Mouse (Mus musculus) testis, adult 2 months (tissue): ENCODE data around the gene Kcnd3. TPM values are rescaled to one million over a fixed set of nuclear protein-coding genes. Genes with fewer than 3 reads are reported as not detected.

ENCODE experiments used
- H3K27ac ChIP-seq: fragments of 200-500 bp; 2 replicates; pipeline ENCODE4 v1.5.1; 2012; ENCODE audit warnings: low read depth, low read length; ENCODE audit not compliant: control insufficient read depth, insufficient read depth
- H3K27me3 ChIP-seq: fragments of 200-500 bp; 2 replicates; pipeline ENCODE4 v1.6.1; 2012; ENCODE audit warnings: mild to moderate bottlenecking, low read length, moderate library complexity; ENCODE audit not compliant: control insufficient read depth, insufficient read depth
- H3K36me3 ChIP-seq: fragments of 200-500 bp; 2 replicates; pipeline ENCODE4 v1.6.1; 2012; ENCODE audit warnings: mild to moderate bottlenecking, low read length; ENCODE audit not compliant: control insufficient read depth, insufficient read depth
- H3K4me1 ChIP-seq: fragments of 200-500 bp; 2 replicates; pipeline ENCODE4 v1.6.1; 2012; ENCODE audit warnings: low read length; ENCODE audit not compliant: control insufficient read depth, insufficient read depth
- H3K4me3 ChIP-seq: fragments of 200-500 bp; 2 replicates; pipeline ENCODE4 v1.5.1; 2012; ENCODE audit warnings: low read depth, mild to moderate bottlenecking, low read length, moderate library complexity, mixed read lengths; ENCODE audit not compliant: control insufficient read depth
- CTCF ChIP-seq: fragments of 200-500 bp; IDR thresholded peaks from 2 replicates; pipeline ENCODE4 v1.5.1; 2012; ENCODE audit warnings: low read depth, mild to moderate bottlenecking, inconsistent platforms, low read length, moderate library complexity; ENCODE audit not compliant: control insufficient read depth, insufficient read depth, insufficient replicate concordance
- POLR2A ChIP-seq: fragments of 200-500 bp; IDR thresholded peaks from 2 replicates; pipeline ENCODE4 v1.6.1; 2012; ENCODE audit warnings: low read depth, mild to moderate bottlenecking, inconsistent platforms, low read length, moderate library complexity; ENCODE audit not compliant: control insufficient read depth
- polyA plus RNA-seq: library from polyadenylated mRNA; depleted of rRNA; stranded (reverse); fragments of >200 nt; gene quantifications from 2 replicates; pipeline ENCODE4 v1.2.3, GENCODE M21; 2012

Kcnd3 gene
- polyA plus RNA-seq, 1 experiment: 4.6 TPM

GRCm38 (mm10) chr3:105521639-105522038 lies 69.5 kb downstream of the Kcnd3 start:
- TF ChIP-seq POLR2A: no peak
- no peak for TF ChIP-seq CTCF
- no peak overlapping the region for H3K27ac ChIP-seq

GRCm38 (mm10) chr3:105528860-105529259 lies 76.7 kb downstream of the Kcnd3 start:
- no peaks in the 10 kb centered on the region for H3K36me3 ChIP-seq
- no peak for TF ChIP-seq POLR2A
- no peak for TF ChIP-seq CTCF
- H3K4me3 ChIP-seq: no peak overlapping the region
- no peak overlapping the region for H3K27ac ChIP-seq
- H3K4me1 ChIP-seq: peaks cover 7% of the 10 kb centered on the region
- no peaks in the 10 kb centered on the region for H3K27me3 ChIP-seq

More at GRCm38 (mm10) chr3:105521639-105522038, 69.5 kb downstream of the Kcnd3 start:
- no peaks in the 10 kb centered on the region for H3K36me3 ChIP-seq
- H3K27me3 ChIP-seq: no peaks in the 10 kb centered on the region
- H3K4me3 ChIP-seq: no peak overlapping the region
- no peaks in the 10 kb centered on the region for H3K4me1 ChIP-seq

DNA sequence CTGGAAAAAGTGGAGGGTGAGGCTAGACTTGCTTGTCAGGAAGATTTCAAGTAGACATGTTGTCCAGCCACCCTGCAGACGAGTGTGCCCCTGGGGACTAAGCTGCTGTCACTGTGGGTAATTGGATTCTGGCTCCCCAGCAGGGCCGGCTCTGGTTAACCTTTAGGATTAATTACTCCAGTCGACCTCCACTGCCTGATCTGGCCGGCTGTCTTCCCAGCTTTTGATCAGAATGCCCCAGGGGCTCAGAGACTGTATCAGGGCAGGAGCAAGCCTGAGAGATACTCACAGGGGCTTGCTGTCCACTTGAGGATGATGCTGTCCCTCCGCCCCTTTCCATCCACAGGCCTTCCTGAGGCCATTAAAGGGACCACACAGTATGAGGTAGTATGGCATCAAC lies 77.6 kb downstream of the Kcnd3 start:
- no peak overlapping the region for H3K27ac ChIP-seq
- no peak for TF ChIP-seq POLR2A
- no peaks in the 10 kb centered on the region for H3K36me3 ChIP-seq
- peaks cover 7% of the 10 kb centered on the region for H3K4me1 ChIP-seq
- H3K27me3 ChIP-seq: no peaks in the 10 kb centered on the region
- no peak overlapping the region for H3K4me3 ChIP-seq

- TF ChIP-seq CTCF (no peak), POLR2A (no peak)
- Histone ChIP-seq H3K36me3 (no peaks in the 10 kb centered on the region), H3K27me3 (no peaks in the 10 kb centered on the region), H3K4me3 (no peak overlapping the region), H3K4me1 (peaks cover 7% of the 10 kb centered on the region), H3K27ac (no peak overlapping the region)
Measured at GRCm38 (mm10) chr3:105530363-105531130, 78.4 kb downstream of the Kcnd3 start.

DNA sequence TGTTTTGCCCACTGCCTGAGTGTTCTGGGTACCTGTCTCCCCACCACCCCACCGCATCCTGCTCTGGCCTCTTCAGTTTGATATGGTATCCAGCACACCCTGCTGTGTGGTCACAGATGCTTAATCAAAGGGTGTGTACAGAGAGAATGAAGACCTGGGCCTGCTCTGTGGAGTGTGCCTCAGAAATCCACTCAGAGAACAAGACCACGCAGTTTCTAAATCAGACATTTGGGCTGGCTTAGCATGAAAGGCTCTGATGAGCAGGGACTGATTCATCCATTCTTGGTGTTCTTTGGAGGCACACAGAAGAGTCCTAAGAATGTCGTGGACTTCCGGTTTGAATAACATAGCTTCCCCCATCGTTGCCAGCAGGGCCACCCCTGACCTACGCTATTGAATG lies 86.3 kb downstream of the Kcnd3 start:
- Histone ChIP-seq H3K4me3 (no peak overlapping the region), H3K27me3 (no peaks in the 10 kb centered on the region), H3K4me1 (no peaks in the 10 kb centered on the region), H3K36me3 (no peaks in the 10 kb centered on the region), H3K27ac (no peak overlapping the region)
- TF ChIP-seq CTCF: no peak
- no peak for TF ChIP-seq POLR2A

DNA sequence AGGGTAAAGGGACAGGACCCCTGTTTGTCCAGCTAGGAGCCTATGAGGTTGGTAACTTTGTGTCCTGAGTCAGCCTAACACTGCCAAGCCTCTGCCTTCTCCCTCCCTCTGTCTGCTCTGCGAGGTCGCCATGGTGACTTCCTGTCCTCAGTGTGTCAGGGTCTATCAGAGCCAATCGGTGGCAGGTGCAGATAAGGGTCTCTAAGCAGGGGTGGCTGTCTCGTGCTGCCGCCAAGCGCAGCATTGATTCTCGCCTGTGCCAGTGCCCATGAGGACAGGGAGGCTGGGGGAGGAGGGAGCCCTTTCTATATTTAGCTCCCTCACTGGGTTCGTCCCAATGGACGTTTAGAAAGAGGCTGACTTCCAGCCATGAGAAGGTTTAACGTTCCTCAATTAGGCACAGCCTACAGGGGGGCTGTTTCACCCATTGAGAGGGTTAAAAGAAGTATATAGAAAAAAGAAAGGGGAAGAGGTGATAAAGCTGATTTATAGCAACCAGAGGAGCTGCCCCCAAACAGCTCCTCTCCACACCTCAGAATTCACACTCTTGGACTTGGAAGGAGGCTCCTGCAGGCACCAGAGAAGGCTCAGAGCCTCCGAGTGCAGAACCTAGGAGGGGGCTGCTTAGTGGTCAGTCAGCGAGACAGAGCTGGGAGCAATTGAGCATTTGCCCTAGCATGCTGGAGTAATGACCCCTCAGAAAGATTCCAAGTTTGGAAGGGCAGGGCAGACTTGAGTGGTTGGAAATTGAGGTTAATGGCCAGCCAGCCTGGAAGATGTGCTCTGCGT lies 86.9 kb downstream of the Kcnd3 start:
- no peaks in the 10 kb centered on the region for H3K4me1 ChIP-seq
- no peaks in the 10 kb centered on the region for H3K27me3 ChIP-seq
- no peak overlapping the region for H3K4me3 ChIP-seq
- H3K27ac ChIP-seq: no peak overlapping the region
- no peak for TF ChIP-seq POLR2A
- TF ChIP-seq CTCF: no peak
- H3K36me3 ChIP-seq: no peaks in the 10 kb centered on the region

DNA sequence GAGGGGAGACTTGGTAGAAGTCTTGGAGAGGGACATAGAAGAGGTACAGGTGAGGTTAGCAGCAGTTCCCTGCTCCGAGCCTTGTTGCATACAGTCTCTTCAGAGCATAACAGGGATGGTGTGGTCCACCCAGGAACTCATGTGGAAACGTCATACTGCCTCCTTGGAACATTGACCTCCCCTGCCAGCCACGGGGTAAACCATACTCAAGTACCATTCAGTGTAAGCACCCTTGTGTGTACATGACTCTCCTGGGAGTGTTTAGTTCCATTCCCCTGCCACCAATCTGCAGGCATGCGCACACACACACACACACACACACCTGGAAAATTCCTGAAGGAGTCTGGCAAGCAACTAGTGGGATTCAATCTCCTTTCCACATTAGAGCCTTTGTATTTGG lies 90.6 kb downstream of the Kcnd3 start:
- H3K27ac ChIP-seq: no peak overlapping the region
- no peaks in the 10 kb centered on the region for H3K4me1 ChIP-seq
- H3K27me3 ChIP-seq: no peaks in the 10 kb centered on the region
- no peak overlapping the region for H3K4me3 ChIP-seq
- H3K36me3 ChIP-seq: no peaks in the 10 kb centered on the region
- TF ChIP-seq CTCF (no peak), POLR2A (no peak)

DNA sequence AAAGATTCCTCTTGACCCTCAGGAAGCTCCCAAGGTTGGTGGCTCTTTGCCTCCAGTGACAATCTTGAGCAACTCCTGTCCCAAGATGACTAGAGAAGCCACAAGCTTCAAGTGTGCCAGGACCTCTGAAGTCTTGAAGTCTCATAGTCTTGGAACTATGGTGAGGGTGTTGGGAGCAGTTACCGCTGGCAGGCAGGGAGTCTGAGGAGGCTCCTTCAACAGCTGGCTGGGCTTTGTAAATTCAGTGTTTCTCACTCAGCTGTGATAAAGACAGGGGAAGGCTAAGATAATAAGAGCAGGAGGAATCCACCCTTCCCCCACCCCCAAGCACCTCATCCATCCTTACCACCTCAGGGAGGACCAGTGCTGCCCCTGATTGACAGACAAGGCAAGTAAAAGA lies 92.0 kb downstream of the Kcnd3 start:
- Histone ChIP-seq H3K4me1 (no peaks in the 10 kb centered on the region), H3K36me3 (no peaks in the 10 kb centered on the region), H3K27me3 (no peaks in the 10 kb centered on the region), H3K27ac (no peak overlapping the region), H3K4me3 (no peak overlapping the region)
- no peak for TF ChIP-seq CTCF
- TF ChIP-seq POLR2A: no peak
